Mouse (Mus musculus) ES-CJ7 (cell line): Measurements from ENCODE around the gene Med12l.
"Not testable (repeated sequence)": the region's sequence is repeated elsewhere in the genome, so short reads cannot be mapped to it uniquely, and the experiment has no call there.

Experiments
- DNase-seq: peaks from one replicate; pipeline ENCODE4 v3.0.0; 2011; ENCODE audit warnings: low read depth, low spot score

Gene Med12l

GRCm38 (mm10) chr3:59139651-59140051 is 134.0 kb downstream of the Med12l start:
- DNase-seq = no peak

GRCm38 (mm10) chr3:59140115-59140514 is 134.5 kb downstream of the Med12l start:
- DNase-seq = no peak

- not testable (repeated sequence) for DNase-seq
Measured at GRCm38 (mm10) chr3:59140941-59141340, 135.3 kb downstream of the Med12l start.

GRCm38 (mm10) chr3:59141507-59142305 is 136.1 kb downstream of the Med12l start:
- DNase-seq = no peak

- no peak for DNase-seq
Measured at GRCm38 (mm10) chr3:59145194-59145593, 139.6 kb downstream of the Med12l start.

- no peak for DNase-seq
Measured at GRCm38 (mm10) chr3:59149646-59150045, 144.0 kb downstream of the Med12l start.

- no peak for DNase-seq
Measured at GRCm38 (mm10) chr3:59150624-59151023, 145.0 kb downstream of the Med12l start.

GRCm38 (mm10) chr3:59153424-59153823 is 147.8 kb downstream of the Med12l start, which contains the start of gene P2ry14:
TSS of gene P2ry14 (minus strand) at chr3:59153618.
- no peak for DNase-seq

GRCm38 (mm10) chr3:59154888-59155287 is 149.3 kb downstream of the Med12l start:
- DNase-seq = no peak

GRCm38 (mm10) chr3:59155404-59155803 is 149.8 kb downstream of the Med12l start:
- no peak for DNase-seq

- DNase-seq = no peak
Measured at GRCm38 (mm10) chr3:59157048-59157447, 151.4 kb downstream of the Med12l start.

GRCm38 (mm10) chr3:59160465-59160864 is 154.8 kb downstream of the Med12l start:
- no peak for DNase-seq

- no peak for DNase-seq
Measured at GRCm38 (mm10) chr3:59167417-59168054, 161.9 kb downstream of the Med12l start.

- DNase-seq = no peak
Measured at GRCm38 (mm10) chr3:59168476-59168875, 162.9 kb downstream of the Med12l start.

GRCm38 (mm10) chr3:59169215-59169614 is 163.6 kb downstream of the Med12l start:
- DNase-seq = no peak

GRCm38 (mm10) chr3:59169921-59170627 is 164.4 kb downstream of the Med12l start:
- DNase-seq = no peak

GRCm38 (mm10) chr3:59174426-59175154 is 169.0 kb downstream of the Med12l start:
- no peak for DNase-seq

GRCm38 (mm10) chr3:59175234-59175633 is 169.6 kb downstream of the Med12l start:
- DNase-seq = peak; percentile 48

- DNase-seq = no peak
Measured at GRCm38 (mm10) chr3:59176871-59177270, 171.2 kb downstream of the Med12l start.

GRCm38 (mm10) chr3:59181134-59181533 is 175.5 kb downstream of the Med12l start:
- peak; percentile 30 for DNase-seq

GRCm38 (mm10) chr3:59182129-59182528 is 176.5 kb downstream of the Med12l start:
- no peak for DNase-seq

- no peak for DNase-seq
Measured at GRCm38 (mm10) chr3:59185662-59186061, 180.0 kb downstream of the Med12l start.
